Mouse (Mus musculus) C2C12 (cell line): ENCODE data around the gene Ppp2r5c. TPM values are rescaled to one million over a fixed set of nuclear protein-coding genes. Genes with fewer than 3 reads are reported as not detected.

ENCODE experiments used
- H3K27me3 ChIP-seq: one replicate; pipeline ENCODE4 v1.6.1; 2011; ENCODE audit not compliant: control insufficient read depth, insufficient read depth, insufficient read length
- H3K36me3 ChIP-seq: one replicate; pipeline ENCODE4 v1.6.1; 2011; ENCODE audit not compliant: control insufficient read depth, insufficient read depth
- H3K4me3 ChIP-seq: one replicate; pipeline ENCODE4 v1.5.1; 2011; ENCODE audit warnings: mild to moderate bottlenecking, control low read depth; ENCODE audit not compliant: poor library complexity, insufficient read depth, severe bottlenecking
- H3K79me2 ChIP-seq: one replicate; pipeline ENCODE4 v1.6.1; 2011; ENCODE audit not compliant: control insufficient read depth, insufficient read depth
- H3K79me3 ChIP-seq: one replicate; pipeline ENCODE4 v1.6.1; 2011; ENCODE audit warnings: low read depth, control low read depth
- H3ac ChIP-seq: one replicate; pipeline ENCODE3; 2011; ENCODE audit warnings: low read depth; ENCODE audit not compliant: control insufficient read depth, insufficient read length
- CEBPB ChIP-seq: IDR thresholded peaks from one replicate; pipeline ENCODE4 v1.6.1; 2011; ENCODE audit warnings: low read depth, mild to moderate bottlenecking, control low read depth, moderate library complexity
- CTCF ChIP-seq: IDR thresholded peaks from one replicate; pipeline ENCODE4 v1.5.1; 2011; ENCODE audit not compliant: control insufficient read depth, insufficient read depth, insufficient read length
- FOSL1 ChIP-seq: IDR thresholded peaks from one replicate; pipeline ENCODE4 v1.8.0; 2011; ENCODE audit warnings: mild to moderate bottlenecking, low read length; ENCODE audit not compliant: poor library complexity, insufficient read depth, severe bottlenecking
- MAX ChIP-seq: IDR thresholded peaks from one replicate; pipeline ENCODE4 v1.6.1; 2011; ENCODE audit warnings: mild to moderate bottlenecking, control low read depth
- MYOD1 ChIP-seq: IDR thresholded peaks from one replicate; pipeline ENCODE4 v1.6.1; 2011; ENCODE audit warnings: low read depth; ENCODE audit not compliant: control insufficient read depth, insufficient read length
- MYOG ChIP-seq: IDR thresholded peaks from one replicate; pipeline ENCODE4 v1.6.1; 2011; ENCODE audit not compliant: control insufficient read depth, insufficient read length; ENCODE audit errors: extremely low read depth
- USF1 ChIP-seq: IDR thresholded peaks from one replicate; pipeline ENCODE4 v1.6.1; 2011; ENCODE audit warnings: low read depth, mild to moderate bottlenecking, control low read depth, moderate library complexity
- polyA plus RNA-seq: library from polyadenylated mRNA; unstranded; fragments of >200 nt; fragmentation: generic; extraction: Trizol; gene quantifications from one replicate; pipeline ENCODE4 v1.2.1, GENCODE M21; 2012; ENCODE audit warnings: missing spikeins

The Ppp2r5c gene
- polyA plus RNA-seq, 1 experiment: 35.5 TPM

- H3K27me3 ChIP-seq: no peaks in the 10 kb centered on the region
- H3K79me2 ChIP-seq: no peaks in the 10 kb centered on the region
- H3K4me3 ChIP-seq: no peak overlapping the region
- H3ac ChIP-seq: no peak overlapping the region
- H3K79me3 ChIP-seq: no peaks in the 10 kb centered on the region
- no peaks in the 10 kb centered on the region for H3K36me3 ChIP-seq
- TF ChIP-seq CTCF: no peak
- TF ChIP-seq CEBPB: no peak
- no peak for TF ChIP-seq MYOG
- TF ChIP-seq FOSL1: no peak
- no peak for TF ChIP-seq MAX
- no peak for TF ChIP-seq MYOD1
- TF ChIP-seq USF1: no peak
These were observed 16.8 kb downstream of the Ppp2r5c start for GRCm38 (mm10) chr12:110463711-110464110.

- TF ChIP-seq FOSL1 (no peak), CTCF (no peak), MYOD1 (no peak), USF1 (no peak), CEBPB (no peak), MAX (no peak), MYOG (no peak)
- no peaks in the 10 kb centered on the region for H3K79me3 ChIP-seq
- no peak overlapping the region for H3ac ChIP-seq
- H3K4me3 ChIP-seq: no peak overlapping the region
- H3K27me3 ChIP-seq: no peaks in the 10 kb centered on the region
- H3K79me2 ChIP-seq: no peaks in the 10 kb centered on the region
- H3K36me3 ChIP-seq: no peaks in the 10 kb centered on the region
These were observed 24.5 kb downstream of the Ppp2r5c start for GRCm38 (mm10) chr12:110471426-110471825.

DNA sequence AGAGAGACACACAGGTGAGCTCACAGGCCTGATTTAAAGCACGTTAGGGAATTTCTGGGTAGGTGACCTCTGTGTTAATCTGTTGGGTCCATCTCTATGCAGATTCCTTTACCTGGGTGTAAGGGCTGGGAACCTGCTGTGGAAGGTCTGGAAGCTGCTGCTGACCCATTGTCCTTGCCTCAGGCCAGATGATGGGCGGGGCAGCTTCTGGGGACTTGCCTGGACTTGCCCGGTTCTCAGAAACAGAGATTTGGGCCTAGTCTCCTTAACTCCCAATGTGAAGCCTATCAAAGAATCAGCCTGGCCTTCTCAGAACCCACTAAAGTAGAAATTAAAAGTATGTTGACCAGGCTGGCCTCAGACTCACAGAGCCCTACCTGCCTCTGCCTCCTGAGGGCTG lies 25.3 kb downstream of the Ppp2r5c start:
- H3K79me2 ChIP-seq: no peaks in the 10 kb centered on the region
- no peak overlapping the region for H3K4me3 ChIP-seq
- H3K79me3 ChIP-seq: no peaks in the 10 kb centered on the region
- H3K36me3 ChIP-seq: no peaks in the 10 kb centered on the region
- no peaks in the 10 kb centered on the region for H3K27me3 ChIP-seq
- H3ac ChIP-seq: no peak overlapping the region
- no peak for TF ChIP-seq MAX
- no peak for TF ChIP-seq FOSL1
- TF ChIP-seq MYOG: no peak
- no peak for TF ChIP-seq CEBPB

- no peak overlapping the region for H3ac ChIP-seq
These were observed 27.6 kb downstream of the Ppp2r5c start for GRCm38 (mm10) chr12:110474497-110474896.

GRCm38 (mm10) chr12:110476561-110476960 lies 29.6 kb downstream of the Ppp2r5c start:
- H3ac ChIP-seq: no peak overlapping the region
- H3K79me2 ChIP-seq: no peaks in the 10 kb centered on the region
- TF ChIP-seq FOSL1: no peak
- H3K27me3 ChIP-seq: no peaks in the 10 kb centered on the region
- no peak overlapping the region for H3K4me3 ChIP-seq
- no peaks in the 10 kb centered on the region for H3K79me3 ChIP-seq
- no peaks in the 10 kb centered on the region for H3K36me3 ChIP-seq

More at GRCm38 (mm10) chr12:110474497-110474896, 27.6 kb downstream of the Ppp2r5c start:
- H3K79me3 ChIP-seq: no peaks in the 10 kb centered on the region
- no peak for TF ChIP-seq MYOD1
- no peak for TF ChIP-seq CTCF
- no peak for TF ChIP-seq CEBPB
- TF ChIP-seq USF1: no peak
- TF ChIP-seq MYOG: no peak
- TF ChIP-seq FOSL1: no peak
- TF ChIP-seq MAX: no peak
- no peak overlapping the region for H3K4me3 ChIP-seq
- H3K36me3 ChIP-seq: no peaks in the 10 kb centered on the region
- no peaks in the 10 kb centered on the region for H3K79me2 ChIP-seq
- no peaks in the 10 kb centered on the region for H3K27me3 ChIP-seq

DNA sequence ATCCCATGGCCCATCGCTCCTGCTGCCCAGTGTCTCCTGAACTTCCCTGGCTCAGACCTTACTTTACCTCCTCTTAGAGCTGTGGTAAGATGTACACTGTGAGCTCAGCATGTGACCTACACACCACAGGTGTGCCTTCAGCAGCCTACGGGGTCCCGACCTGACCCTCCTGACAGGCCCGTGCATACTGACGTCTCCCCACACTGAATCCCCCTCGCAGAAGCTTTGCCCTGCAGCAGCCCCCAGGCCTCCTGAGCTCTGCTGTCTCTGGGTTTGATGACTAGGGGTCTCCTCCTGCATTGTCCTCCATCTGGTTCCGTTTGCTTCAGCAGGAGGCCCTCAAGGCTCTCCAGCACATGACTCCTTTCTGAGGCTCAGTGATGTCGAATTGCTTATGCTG lies 31.0 kb downstream of the Ppp2r5c start:
- Histone ChIP-seq H3K4me3 (no peak overlapping the region), H3ac (no peak overlapping the region), H3K79me3 (no peaks in the 10 kb centered on the region), H3K79me2 (no peaks in the 10 kb centered on the region), H3K27me3 (no peaks in the 10 kb centered on the region), H3K36me3 (no peaks in the 10 kb centered on the region)
- TF ChIP-seq CEBPB (no peak), MYOD1 (no peak), FOSL1 (no peak), MAX (no peak), MYOG (no peak), USF1 (no peak), CTCF (no peak)
